Mouse (Mus musculus): ENCODE measurements around the gene Defa26.
"Not testable (repeated sequence)": the region's sequence is repeated elsewhere in the genome, so short reads cannot be mapped to it uniquely, and the experiment has no call there.

Defa26 gene

DNA sequence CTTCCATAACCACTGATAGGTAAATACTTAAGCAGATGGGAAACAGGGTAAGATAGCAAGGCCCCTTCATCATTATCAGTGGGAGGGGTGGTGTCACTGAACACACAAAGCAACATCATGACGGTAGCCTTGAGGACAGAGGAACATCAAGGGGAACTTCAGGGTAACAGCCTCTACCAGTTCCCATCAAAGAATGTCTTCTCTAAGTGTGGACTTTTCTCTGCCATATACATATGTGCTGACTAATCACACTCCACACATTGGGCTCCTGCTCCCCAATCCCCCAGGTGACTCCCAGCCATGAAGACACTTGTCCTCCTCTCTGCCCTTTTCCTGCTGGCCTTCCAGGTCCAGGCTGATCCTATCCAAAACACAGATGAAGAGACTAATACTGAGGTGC, at the start of gene Defa26:
Gene Defa26, plus strand, starts transcription at position 301 of the 400 bp plus-strand sequence.
- TF ChIP-seq GATA4 (IDR thresholded peaks at IDR 0.05; ENCODE audit: insufficient replicate concordance, low read length), result not testable (repeated sequence)

GRCm38 (mm10) chr8:21582706-21583105, 35.3 kb upstream of the Defa26 start, which contains the start of gene Defa28:
Defa28 (plus strand) TSS chr8:21583006.
- not testable (repeated sequence) for TF ChIP-seq GATA4 (IDR thresholded peaks at IDR 0.05; ENCODE audit: insufficient replicate concordance, low read length)

DNA sequence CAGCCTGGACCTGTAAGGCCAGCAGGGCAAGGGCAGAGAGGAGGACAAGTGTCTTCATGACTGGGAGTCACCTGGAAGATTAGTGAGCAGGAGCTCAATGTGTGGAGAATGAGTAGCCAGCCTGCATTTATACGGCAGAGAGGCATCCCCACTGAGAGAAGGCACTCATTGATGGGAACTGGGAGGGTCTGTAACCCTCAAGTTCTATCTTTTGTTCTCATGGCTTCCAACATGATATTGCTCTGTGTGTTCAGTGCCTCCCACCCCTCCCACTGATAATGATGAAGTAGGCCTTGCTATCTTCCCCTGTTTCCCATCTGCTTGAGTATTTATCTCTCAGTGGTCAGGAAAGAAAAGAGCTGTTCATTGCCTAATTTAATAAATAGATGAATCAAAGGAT, 23.6 kb upstream of the Defa26 start, which contains the start of gene Gm7861:
Gene Gm7861, minus strand, starts transcription at position 101 of the 400 bp plus-strand sequence.
- TF ChIP-seq GATA4 (IDR thresholded peaks at IDR 0.05; ENCODE audit: insufficient replicate concordance, low read length), result not testable (repeated sequence)

DNA sequence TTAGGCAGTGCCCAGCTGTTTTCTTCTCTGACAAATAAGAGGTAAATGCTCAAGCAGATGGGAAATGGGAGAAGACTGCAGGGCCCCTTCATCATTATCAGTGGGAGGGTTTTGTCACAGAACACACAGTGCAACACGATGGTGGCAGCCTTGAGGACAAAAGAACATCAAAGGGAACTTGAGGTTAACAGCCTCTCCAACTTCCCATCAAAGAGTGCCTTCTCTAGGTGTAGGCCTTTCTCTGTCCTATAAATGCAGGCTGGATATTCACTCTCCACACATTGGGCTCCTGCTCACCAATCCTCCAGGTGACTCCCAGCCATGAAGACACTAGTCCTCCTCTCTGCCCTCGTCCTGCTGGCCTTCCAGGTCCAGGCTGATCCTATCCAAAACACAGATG, 37.5 kb downstream of the Defa26 start, which contains the start of gene Defa17:
Gene Defa17, plus strand, starts transcription at position 301 of the 400 bp plus-strand sequence.
- TF ChIP-seq GATA4 (IDR thresholded peaks at IDR 0.05; ENCODE audit: insufficient replicate concordance, low read length), result not testable (repeated sequence)

GRCm38 (mm10) chr8:21665497-21665896, 47.5 kb downstream of the Defa26 start, which contains the start of gene Defa34:
Defa34 (plus strand) TSS chr8:21665797.
- TF ChIP-seq GATA4 (IDR thresholded peaks at IDR 0.05; ENCODE audit: insufficient replicate concordance, low read length), result not testable (repeated sequence)
